24 mouse cellular contexts compared by ENCODE assay signal in genomic region chr16:92790601-92791000, GRCm38 (mm10).
"Had no signal": no experiment of that assay in that cellular context is flagged by ENCODE, and none has a peak within 500 bp of the region (broad histone marks: within the 10 kb centered on the region; RNA-seq: fewer than 3 reads in every experiment).

No protein-coding gene starts in this region.

- H3K9me3 ChIP-seq: heart, embryonic 10.5 days; heart, embryonic 12.5 days; hindbrain, embryonic 10.5 days; hindbrain, embryonic 12.5 days; intestine, embryonic 15.5 days; limb, embryonic 10.5 days; limb, embryonic 12.5 days had no signal

- H3K36me3 ChIP-seq: heart, embryonic 10.5 days; heart, embryonic 12.5 days; hindbrain, embryonic 10.5 days; hindbrain, embryonic 12.5 days; intestine, embryonic 15.5 days; limb, embryonic 10.5 days; limb, embryonic 12.5 days had no signal

- DNase-seq: gastrocnemius, adult 2 months; gastrocnemius, postnatal 10 days; gastrocnemius, postnatal 25 days; heart, adult 18-20 months; heart, postnatal 10 days; heart, postnatal 4 days; kidney, adult 18-20 months; kidney, adult 8-10 months; kidney, postnatal 10 days; kidney, postnatal 25 days; kidney, postnatal 4 days had no signal

- H3K4me2 ChIP-seq: heart, embryonic 12.5 days; hindbrain, embryonic 12.5 days; hindbrain, embryonic 14.5 days; intestine, embryonic 15.5 days; limb, embryonic 12.5 days had no signal

- H3K9ac ChIP-seq: heart, embryonic 12.5 days; hindbrain, embryonic 12.5 days; hindbrain, embryonic 14.5 days; intestine, embryonic 15.5 days; limb, embryonic 12.5 days had no signal

- H3K27ac ChIP-seq: gastrocnemius, adult 2 months; heart, embryonic 10.5 days; hindbrain, embryonic 10.5 days; hindbrain, embryonic 12.5 days; hindbrain, embryonic 14.5 days; intestine, embryonic 15.5 days; layer of hippocampus, adult 2 months; left cerebral cortex, adult 2 months; limb, embryonic 10.5 days; limb, embryonic 12.5 days had no signal

- H3K27me3 ChIP-seq: hindbrain, embryonic 12.5 days; intestine, embryonic 15.5 days; limb, embryonic 12.5 days had no signal

- ATAC-seq: hindbrain, embryonic 16.5 days; inflammation-experienced regulatory T-cells, adult 6 months; intestine, embryonic 15.5 days; intestine, postnatal 0 days had no signal

- H3K4me1 ChIP-seq: hindbrain, embryonic 12.5 days had no signal

- H3K4me3 ChIP-seq: gastrocnemius, adult 2 months; heart, embryonic 10.5 days; heart, embryonic 12.5 days; hindbrain, embryonic 10.5 days; hindbrain, embryonic 12.5 days; intestine, embryonic 15.5 days; layer of hippocampus, adult 2 months; left cerebral cortex, adult 2 months; limb, embryonic 10.5 days; limb, embryonic 12.5 days had no signal
